Mouse (Mus musculus): ENCODE measurements around the gene Rab1a.

GRCm38 (mm10) chr11:20232016-20232755 lies 31.0 kb downstream of the Rab1a start:
- TF ChIP-seq CTCF (IDR thresholded peaks at IDR 0.05; ENCODE audit: low read depth) (no peak), EP300 (IDR thresholded peaks at IDR 0.05; ENCODE audit: low read depth) (no peak)

Measured in liver, postnatal 0 days (tissue).